Mouse (Mus musculus): ENCODE results near the gene 5530400C23Rik.
"Not testable (repeated sequence)": the region's sequence is repeated elsewhere in the genome, so short reads cannot be mapped to it uniquely, and the experiment has no call there.

Gene 5530400C23Rik

DNA sequence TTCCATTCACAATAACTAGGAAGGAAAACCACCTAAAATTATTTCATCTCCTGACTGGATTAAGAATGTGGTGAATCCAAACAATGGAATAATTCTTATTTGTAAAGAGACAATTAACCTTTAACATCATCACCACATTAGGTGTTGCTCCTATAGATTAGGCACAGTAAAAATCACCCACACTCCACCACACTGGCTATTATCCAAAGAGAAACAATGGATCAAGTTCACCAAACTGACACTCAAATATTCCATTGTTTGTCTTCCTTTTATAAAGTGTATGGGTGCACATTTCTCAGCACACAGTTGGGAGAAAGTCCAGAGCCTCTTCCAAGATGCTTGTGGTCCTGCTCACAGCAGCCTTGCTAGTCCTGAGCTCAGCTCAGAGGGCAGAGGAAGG is at the start of gene 5530400C23Rik:
TSS of gene 5530400C23Rik (plus strand) at position 301 of the 400 bp plus-strand sequence.
- not testable (repeated sequence) for DNase-seq (ENCODE audit: low read depth)

DNA sequence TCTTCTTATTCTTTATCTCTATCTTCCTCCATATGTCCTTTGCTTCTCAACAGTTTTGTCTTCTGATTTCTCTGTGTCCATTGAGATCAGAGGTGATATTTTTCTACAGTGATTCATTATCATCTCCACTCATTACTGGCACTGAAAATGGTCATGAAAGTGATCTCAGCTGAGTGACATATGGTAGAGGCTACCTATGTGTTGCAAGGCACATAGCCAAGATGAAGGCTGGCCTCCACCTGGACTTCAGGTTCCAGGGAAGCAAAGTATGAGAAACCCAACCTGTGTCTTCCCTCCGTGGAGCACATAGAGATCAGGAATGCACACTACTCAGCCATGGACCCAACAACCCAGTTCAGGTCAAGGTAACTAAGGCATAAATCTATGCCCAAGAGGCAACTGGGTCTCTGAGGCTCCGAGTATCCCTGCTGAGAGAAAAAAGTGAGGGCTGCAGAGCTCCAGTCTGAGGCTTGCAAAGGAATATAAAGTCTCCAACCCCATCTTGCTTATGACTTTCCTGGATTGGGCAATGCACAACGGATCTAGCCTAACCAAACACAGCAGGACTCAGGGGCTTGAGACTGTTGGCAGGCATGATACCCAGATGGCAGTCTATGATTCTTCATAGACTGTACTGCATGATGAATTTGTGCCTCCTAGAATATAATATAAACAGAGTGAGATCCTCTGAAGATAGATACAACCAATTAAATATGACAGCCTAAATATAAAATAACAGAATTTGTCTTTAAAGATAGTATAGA is 14.1 kb downstream of the 5530400C23Rik start:
- DNase-seq (ENCODE audit: low read depth): no peak

DNA sequence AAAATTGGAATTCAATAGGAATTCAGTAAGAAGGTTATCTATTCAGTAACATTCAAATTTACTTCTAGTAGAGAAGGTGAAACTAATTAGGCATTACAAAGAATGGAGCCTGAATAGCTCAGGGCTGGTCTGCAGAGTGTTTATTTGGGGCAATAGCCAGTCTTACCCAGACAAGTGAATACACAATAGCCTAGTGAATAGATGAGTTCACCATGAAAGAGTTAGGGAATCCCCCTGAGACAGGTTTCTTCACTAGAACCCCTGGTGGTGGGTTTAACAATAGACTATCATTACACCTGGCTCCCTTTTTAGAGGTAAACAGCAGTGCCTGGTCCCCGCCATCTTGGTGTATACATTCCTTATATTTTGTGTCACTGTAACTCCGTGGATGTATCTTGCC is 21.9 kb downstream of the 5530400C23Rik start:
- DNase-seq (ENCODE audit: low read depth): not testable (repeated sequence)

DNA sequence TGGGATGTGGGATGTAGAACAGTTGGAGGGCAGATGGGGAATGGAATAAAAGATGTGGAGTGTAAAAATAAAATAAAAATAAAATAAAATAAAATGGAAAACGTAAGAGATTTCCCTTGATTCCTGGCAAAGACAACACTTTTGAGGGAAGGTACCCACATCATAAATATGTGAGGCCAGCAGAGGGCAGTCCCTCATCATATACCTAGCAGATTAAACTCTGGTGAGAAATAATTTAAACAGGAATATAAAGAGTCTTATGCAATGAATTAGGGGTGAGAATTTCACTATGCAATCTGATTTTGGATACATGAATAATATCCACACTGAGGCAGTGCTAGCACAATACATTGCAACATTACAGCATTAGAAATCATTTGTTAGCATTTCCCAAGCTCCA is 46.5 kb downstream of the 5530400C23Rik start:
- DNase-seq (ENCODE audit: low read depth): no peak

DNA sequence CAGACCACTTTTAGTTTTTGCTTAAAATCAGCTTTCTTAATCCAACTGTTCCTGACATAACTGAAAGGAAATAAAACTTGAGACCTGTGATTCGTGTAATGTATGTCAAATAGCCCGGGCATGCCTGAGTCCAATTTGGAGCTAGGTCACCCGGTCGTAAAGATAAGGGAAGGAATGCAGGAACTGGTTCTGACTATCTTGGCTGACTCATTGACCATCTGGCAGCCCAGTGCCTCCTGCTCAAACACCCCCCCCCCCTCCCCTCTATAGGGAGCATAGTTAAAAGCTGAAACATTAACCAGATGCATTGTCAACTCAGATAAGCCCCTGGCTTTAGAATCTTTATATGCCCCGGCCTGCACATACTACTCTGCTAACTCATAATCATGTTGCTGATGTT is 49.7 kb downstream of the 5530400C23Rik start:
- not testable (repeated sequence) for DNase-seq (ENCODE audit: low read depth)
